Mouse (Mus musculus): Measurements from ENCODE around the gene Skiv2l.
"Not testable (repeated sequence)": the region's sequence is repeated elsewhere in the genome, so short reads cannot be mapped to it uniquely, and the experiment has no call there.

DNA sequence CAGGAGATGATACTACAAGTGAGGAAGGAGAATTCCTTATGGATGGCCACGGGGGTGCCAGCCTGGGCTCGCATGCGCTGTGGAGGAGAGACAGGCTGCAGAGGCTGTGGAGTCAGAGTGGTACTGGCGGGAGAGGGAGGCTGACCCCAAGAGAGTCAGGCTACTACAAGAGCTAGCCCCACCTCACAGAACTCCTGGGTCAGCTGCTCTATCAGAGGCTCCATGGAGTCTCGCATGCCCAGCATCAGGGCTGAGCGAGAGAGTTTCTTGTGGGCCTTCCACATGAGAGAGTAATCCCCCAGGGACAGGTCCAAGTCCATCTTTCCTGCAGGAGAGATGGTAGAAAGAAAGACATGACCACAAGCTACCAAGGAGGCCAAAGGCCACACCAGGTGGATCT lies 46.6 kb downstream of the Skiv2l start:
- not testable (repeated sequence) for TF ChIP-seq TCF12 (IDR thresholded peaks at IDR 0.05; ENCODE audit: insufficient read depth, poor library complexity, severe bottlenecking); POLR2A (IDR thresholded peaks at IDR 0.05; ENCODE audit: insufficient read length, low read depth); USF1 (IDR thresholded peaks at IDR 0.05; ENCODE audit: low read depth); MYOD1 (IDR thresholded peaks at IDR 0.05; ENCODE audit: control insufficient read depth in 1 of 3, insufficient read length in 2 of 3, low read depth in 2 of 3); MYOG (IDR thresholded peaks at IDR 0.05; ENCODE audit: control insufficient read depth in 1 of 3, insufficient read depth in 1 of 3, insufficient read length in 2 of 3, low read depth in 2 of 3); POLR2AphosphoS2 (IDR thresholded peaks at IDR 0.05; ENCODE audit: insufficient read length, low read depth); CEBPB (IDR thresholded peaks at IDR 0.05; ENCODE audit: insufficient read depth, poor library complexity, severe bottlenecking); E2F4 (IDR thresholded peaks at IDR 0.05; ENCODE audit: insufficient read depth); SRF (IDR thresholded peaks at IDR 0.05; ENCODE audit: control insufficient read depth, insufficient read length, low read depth); MAX (IDR thresholded peaks at IDR 0.05; ENCODE audit: low read depth); TCF3 (IDR thresholded peaks at IDR 0.05; ENCODE audit: insufficient read length, low read depth)
